Mouse (Mus musculus) bone marrow, adult 2 months (tissue): ENCODE data around the gene Lbp. TPM values are rescaled to one million over a fixed set of nuclear protein-coding genes. Genes with fewer than 3 reads are reported as not detected.

Experiments used
- H3K27ac ChIP-seq: fragments of 200-500 bp; 2 replicates; pipeline ENCODE4 v1.5.1; 2012; ENCODE audit warnings: low read depth, mild to moderate bottlenecking, control low read depth, inconsistent platforms, low read length; ENCODE audit not compliant: control insufficient read depth, poor library complexity, insufficient read depth
- H3K4me1 ChIP-seq: fragments of 200-500 bp; 2 replicates; pipeline ENCODE4 v1.6.1; 2011; ENCODE audit warnings: low read length; ENCODE audit not compliant: control insufficient read depth, insufficient read depth
- H3K4me3 ChIP-seq: fragments of 200-500 bp; replicated peaks from 2 replicates; pipeline ENCODE3; 2011; ENCODE audit warnings: mild to moderate bottlenecking, low read depth, low read length, control low read depth; ENCODE audit not compliant: control insufficient read depth
- CTCF ChIP-seq: fragments of 200-500 bp; IDR thresholded peaks from 2 replicates; pipeline ENCODE4 v1.5.1; 2011; ENCODE audit warnings: low read length, control low read depth; ENCODE audit not compliant: control insufficient read depth, insufficient read depth
- POLR2A ChIP-seq: fragments of 200-500 bp; IDR thresholded peaks from 2 replicates; pipeline ENCODE4 v1.6.1; 2011; ENCODE audit warnings: low read depth, mild to moderate bottlenecking, control low read depth, low read length, borderline replicate concordance; ENCODE audit not compliant: control insufficient read depth
- WGBS: fragments of 180-500 bp; shearing (Covaris S2); methylation state at CpG from one replicate; pipeline ENCODE4 v1.1.7; 2018; 5-methylcytosine and 5-hydroxymethylcytosine counted together
- polyA plus RNA-seq: library from polyadenylated mRNA; stranded (reverse); fragments of >200 nt; gene quantifications from 2 replicates; pipeline ENCODE4 v1.2.4, GENCODE M21; 2011; ENCODE audit warnings: low replicate concordance; ENCODE audit not compliant: missing spikeins, insufficient read depth, insufficient read length

Gene Lbp
- polyA plus RNA-seq, 1 experiment, result 23.0 TPM

- Histone ChIP-seq H3K27ac (no peak overlapping the region), H3K4me1 (no peaks in the 10 kb centered on the region), H3K4me3 (no peak overlapping the region)
- WGBS, result 43% methylated on average over 13 of the region's 13 CpGs
- TF ChIP-seq POLR2A (no peak), CTCF (peak; percentile 36; the same call in 1 of the 2 replicates)
Observed at GRCm38 (mm10) chr2:158379354-158380078, 73.2 kb downstream of the Lbp start.

Other genes starting within 250 kb of the Lbp start
- gene Tgm2, start 160.1 kb upstream of the Lbp start, polyA plus RNA-seq, result 13.9 and 19.0 TPM in 2 replicates
- gene D630003M21Rik, start 77.3 kb upstream of the Lbp start, polyA plus RNA-seq, result 0.23 and 0.35 TPM in 2 replicates
- gene Bpi, start 48.4 kb upstream of the Lbp start, polyA plus RNA-seq, result not detected in 2 replicates
- 0.65 and 2.6 TPM in 2 replicates for gene Snhg11, start 69.1 kb downstream of the Lbp start, polyA plus RNA-seq
- gene Ralgapb, start 103.4 kb downstream of the Lbp start, polyA plus RNA-seq, result 7.1 and 16.6 TPM in 2 replicates
- not detected in 2 replicates for gene Adig, start 196.1 kb downstream of the Lbp start, polyA plus RNA-seq
- gene Arhgap40, start 206.3 kb downstream of the Lbp start, polyA plus RNA-seq, result not detected in 2 replicates